Comparison of ENCODE assay signal across 13 mouse cellular contexts in the genomic region with DNA sequence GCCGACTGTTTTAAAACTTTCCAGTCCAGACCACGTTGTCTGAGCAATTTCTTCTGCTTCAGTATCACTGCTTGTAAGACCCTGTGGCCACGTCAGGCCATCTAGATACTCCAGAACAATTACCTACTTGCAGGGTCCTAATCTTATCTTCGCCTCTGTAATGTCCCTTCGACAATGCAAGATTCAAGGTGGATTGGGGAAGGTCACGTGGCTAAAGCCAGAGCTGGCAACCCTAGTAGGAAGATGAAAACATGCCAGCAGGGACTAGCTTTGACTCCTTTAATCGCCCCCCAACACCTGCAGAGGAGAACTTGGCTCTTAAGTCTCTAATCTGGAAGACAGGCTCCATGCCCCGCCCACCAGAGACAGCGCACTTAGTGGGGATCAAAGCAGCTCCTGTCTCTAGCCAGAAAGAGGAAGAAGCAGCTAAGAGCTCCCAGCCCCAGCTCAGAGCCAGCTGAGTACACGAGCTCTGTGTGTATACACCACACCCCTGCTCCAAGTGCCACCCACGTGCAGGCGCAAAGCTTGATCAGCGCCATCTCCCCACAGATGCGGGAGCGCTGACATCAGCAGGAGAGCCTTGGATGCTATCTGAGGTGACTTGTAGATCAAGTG. TPM values are rescaled to one million over a fixed set of nuclear protein-coding genes. Genes with fewer than 3 reads are reported as not detected.
DNase-seq lines count a peak whose midpoint lies in the region; ATAC-seq and TF ChIP-seq lines count a peak whose summit lies in the region.
"Had no signal": no experiment of that assay in that cellular context is flagged by ENCODE, and none has a peak within 500 bp of the region (broad histone marks: within the 10 kb centered on the region; RNA-seq: fewer than 3 reads in every experiment).

No protein-coding gene starts in this region.

- no peaks in the 10 kb centered on the region for H3K36me3 ChIP-seq in stomach, postnatal 0 days (ENCODE audit: control insufficient read depth, insufficient read depth, low read length)
- no peaks in the 10 kb centered on the region for H3K36me3 ChIP-seq in kidney, adult 2 months (ENCODE audit: control insufficient read depth, insufficient read depth, low read length)
- H3K36me3 ChIP-seq: heart, embryonic 12.5 days; liver, embryonic 13.5 days; neural tube, embryonic 15.5 days had no signal

- peak; percentile 27 to 37 for DNase-seq in layer of hippocampus, adult 2 months (ENCODE audit: low spot score in 2 of 2)
- DNase-seq in layer of hippocampus, postnatal 14 days (ENCODE audit: low spot score in 2 of 2): no peak
- DNase-seq in left cerebral cortex, postnatal 36 days (ENCODE audit: low spot score in 2 of 2): peak; percentile 56 to 59
- DNase-seq in stomach, postnatal 0 days (ENCODE audit: low spot score): peak; percentile 48
- DNase-seq in cerebellum, postnatal 36 days: no peak
- no peak for DNase-seq in kidney, adult 2 months
- no peak for DNase-seq in testis, postnatal 10 days (ENCODE audit: low spot score)
- DNase-seq: kidney, adult 18-20 months; liver, embryonic 13.5 days had no signal

- no peak for TF ChIP-seq POLR2A in kidney, adult 2 months (IDR thresholded peaks at IDR 0.05; ENCODE audit: low read depth, low read length)

- no peak overlapping the region for H3K9ac ChIP-seq in stomach, postnatal 0 days (ENCODE audit: low read length)
- H3K9ac ChIP-seq: heart, embryonic 12.5 days; liver, embryonic 13.5 days; neural tube, embryonic 15.5 days had no signal

- H3K4me2 ChIP-seq in stomach, postnatal 0 days (replicated peaks; ENCODE audit: low read depth): no peak overlapping the region
- H3K4me2 ChIP-seq: heart, embryonic 12.5 days; liver, embryonic 13.5 days; neural tube, embryonic 15.5 days had no signal

- no peaks in the 10 kb centered on the region for H3K9me3 ChIP-seq in stomach, postnatal 0 days (ENCODE audit: control insufficient read depth, low read length)
- H3K9me3 ChIP-seq: liver, embryonic 13.5 days; neural tube, embryonic 15.5 days had no signal

- H3K27ac ChIP-seq in layer of hippocampus, adult 2 months: no peak overlapping the region
- no peak overlapping the region for H3K27ac ChIP-seq in stomach, postnatal 0 days (replicated peaks)
- no peak overlapping the region for H3K27ac ChIP-seq in kidney, adult 2 months (ENCODE audit: insufficient read depth, low read depth, low read length)
- H3K27ac ChIP-seq: liver, embryonic 13.5 days; neural tube, embryonic 15.5 days had no signal

- H3K4me1 ChIP-seq in stomach, postnatal 0 days (replicated peaks; ENCODE audit: control insufficient read depth, insufficient read depth): no peaks in the 10 kb centered on the region
- H3K4me1 ChIP-seq in kidney, adult 2 months (ENCODE audit: control insufficient read depth, insufficient read depth, low read length): no peaks in the 10 kb centered on the region

- 39% methylated on average over 15 of the region's 15 CpGs for WGBS in stomach, postnatal 0 days
- 69% methylated on average over 15 of the region's 15 CpGs for WGBS in kidney, adult 2 months

- H3K27me3 ChIP-seq in stomach, postnatal 0 days (ENCODE audit: control insufficient read depth, insufficient read depth, low read length): no peaks in the 10 kb centered on the region
- no peaks in the 10 kb centered on the region for H3K27me3 ChIP-seq in kidney, adult 2 months (replicated peaks; ENCODE audit: control insufficient read depth, insufficient read depth, low read length)

- TF ChIP-seq CTCF in layer of hippocampus, adult 2 months (conservative IDR thresholded peaks at IDR 0.05): no peak
- no peak for TF ChIP-seq CTCF in stomach, postnatal 0 days (IDR thresholded peaks at IDR 0.05; ENCODE audit: low read depth)
- TF ChIP-seq CTCF in kidney, adult 2 months (conservative IDR thresholded peaks at IDR 0.05; ENCODE audit: insufficient read depth, insufficient read length, low read depth, low read length): no peak

- H3K4me3 ChIP-seq in layer of hippocampus, adult 2 months: no peak overlapping the region
- no peak overlapping the region for H3K4me3 ChIP-seq in stomach, postnatal 0 days (ENCODE audit: low read depth, low read length)
- no peak overlapping the region for H3K4me3 ChIP-seq in kidney, adult 2 months (ENCODE audit: insufficient read depth, low read depth, low read length)
- H3K4me3 ChIP-seq: heart, embryonic 12.5 days; liver, embryonic 13.5 days; neural tube, embryonic 15.5 days had no signal

- no peak for TF ChIP-seq EP300 in stomach, postnatal 0 days (optimal IDR thresholded peaks at IDR 0.05)

- peak; percentile 89 for ATAC-seq in frontal cortex, adult (ENCODE audit: low TSS enrichment)
- ATAC-seq in stomach, postnatal 0 days (ENCODE audit: low FRiP score, low TSS enrichment): no peak; the same call in 1 of the 2 replicates
- ATAC-seq: activated CD4-positive, CD25-positive, alpha-beta regulatory T cell, adult 4 months had no signal

- intact Hi-C loops in left cerebral cortex, postnatal 36 days (cut with DNase I): loop anchor here (5.0 kb wide), 1 partner anchor 163 kb away; a partner anchor contains a TSS

RNA-seq across cellular contexts. Expression of a gene that starts 52.3 kb away (rescaled TPM):
- total RNA-seq in layer of hippocampus, adult 2 months (2021): 10 to 100 TPM; 55.2 to 56.7 TPM
- total RNA-seq in layer of hippocampus, postnatal 14 days (2021): 10 to 100 TPM; 61.3 to 62.0 TPM
- total RNA-seq in left cerebral cortex, postnatal 36 days (2021): 10 to 100 TPM; 54.4 to 60.6 TPM
- polyA plus RNA-seq in stomach, postnatal 0 days (2015; fragmentation: Nextera tagmentation; extraction: Ambion mirVana): 3.5 and 3.8 TPM in 2 replicates
- 6.9 and 8.4 TPM in 2 replicates for polyA plus RNA-seq in kidney, adult 2 months (2012; rRNA removed)

RNA-seq across cellular contexts. Expression of a gene that starts 59.5 kb away (rescaled TPM):
- 10 to 100 TPM; 15.5 to 16.9 TPM for total RNA-seq in layer of hippocampus, adult 2 months (2021)
- 10 to 100 TPM; 19.2 TPM for total RNA-seq in layer of hippocampus, postnatal 14 days (2021)
- 10 to 100 TPM; 11.8 to 12.0 TPM for total RNA-seq in left cerebral cortex, postnatal 36 days (2021)
- polyA plus RNA-seq in stomach, postnatal 0 days (2015; fragmentation: Nextera tagmentation; extraction: Ambion mirVana): 18.2 and 20.3 TPM in 2 replicates
- 63.6 and 68.4 TPM in 2 replicates for polyA plus RNA-seq in kidney, adult 2 months (2012; rRNA removed)
- polyA plus RNA-seq: activated CD4-positive, CD25-positive, alpha-beta regulatory T cell, adult 4 months had no signal

Comparison
In these comparisons a context has a peak if more than half of its experiments do, and no peak if none do; other contexts are left out.
1. DNase-seq: peak in layer of hippocampus, adult 2 months (2 of 2), left cerebral cortex, postnatal 36 days (2 of 2) and stomach, postnatal 0 days (single experiment); none in layer of hippocampus, postnatal 14 days (0 of 2), cerebellum, postnatal 36 days (0 of 2), kidney, adult 2 months (single experiment) and testis, postnatal 10 days (single experiment).